Mouse (Mus musculus): ENCODE results near the gene Proz. TPM values are rescaled to one million over a fixed set of nuclear protein-coding genes. Genes with fewer than 3 reads are reported as not detected.

Gene Proz
- total and polyA plus RNA-seq, 3 experiments: 0.12 to 0.54 TPM; not detected in 1

GRCm38 (mm10) chr8:13036346-13036812, 24.3 kb upstream of the Proz start:
- no peaks in the 10 kb centered on the region for H3K4me1 ChIP-seq (ENCODE audit: control insufficient read depth in 1 of 2, insufficient read depth in 2 of 2, low read length in 2 of 2)
- no peaks in the 10 kb centered on the region for H3K36me3 ChIP-seq (ENCODE audit: control insufficient read depth in 1 of 2, insufficient read depth in 2 of 2, low read length in 2 of 2)
- DNase-seq (ENCODE audit: low read depth, low spot score): no peak
- H3K4me3 ChIP-seq (ENCODE audit: control insufficient read depth in 1 of 2, insufficient read depth in 1 of 2, low read depth in 2 of 2, low read length in 2 of 2): no peak overlapping the region
- no peak overlapping the region for H3K9ac ChIP-seq (ENCODE audit: control insufficient read depth, low read depth, low read length, poor library complexity, severe bottlenecking)
- H3K27me3 ChIP-seq (ENCODE audit: control insufficient read depth in 1 of 2, insufficient read depth in 2 of 2, low read length in 2 of 2): peaks cover 0 to 5% of the 10 kb centered on the region in 2 experiments
- no peaks in the 10 kb centered on the region for H3K9me3 ChIP-seq (replicated peaks; ENCODE audit: insufficient read depth, low read length)
- H3K79me2 ChIP-seq (ENCODE audit: control insufficient read depth, insufficient read depth, low read length, poor library complexity): no peaks in the 10 kb centered on the region
- H3K27ac ChIP-seq (ENCODE audit: control insufficient read depth, low read depth, low read length): no peak overlapping the region
- TF ChIP-seq POLR2AphosphoS2 (IDR thresholded peaks at IDR 0.05; ENCODE audit: low read length) (no peak), E2F4 (IDR thresholded peaks at IDR 0.05; ENCODE audit: borderline replicate concordance, low read depth, low read length) (no peak), ZKSCAN1 (IDR thresholded peaks at IDR 0.05; ENCODE audit: low read depth, low read length) (no peak), CHD1 (IDR thresholded peaks at IDR 0.05; ENCODE audit: low read depth, low read length) (no peak), MAFK (IDR thresholded peaks at IDR 0.05; ENCODE audit: borderline replicate concordance, low read depth, low read length) (no peak)

- H3K4me1 ChIP-seq (ENCODE audit: control insufficient read depth in 1 of 2, insufficient read depth in 2 of 2, low read length in 2 of 2): no peaks in the 10 kb centered on the region
These were observed 23.7 kb upstream of the Proz start, which contains the start of gene F10 for GRCm38 (mm10) chr8:13037015-13037414. F10 (plus strand) TSS chr8:13037308.

GRCm38 (mm10) chr8:13037569-13037968, 23.1 kb upstream of the Proz start:
- H3K9me3 ChIP-seq (replicated peaks; ENCODE audit: insufficient read depth, low read length): no peaks in the 10 kb centered on the region
- no peaks in the 10 kb centered on the region for H3K79me2 ChIP-seq (ENCODE audit: control insufficient read depth, insufficient read depth, low read length, poor library complexity)
- DNase-seq (ENCODE audit: low read depth, low spot score): no peak
- no peaks in the 10 kb centered on the region for H3K4me1 ChIP-seq (ENCODE audit: control insufficient read depth in 1 of 2, insufficient read depth in 2 of 2, low read length in 2 of 2)
- TF ChIP-seq ZKSCAN1 (IDR thresholded peaks at IDR 0.05; ENCODE audit: low read depth, low read length) (no peak), HCFC1 (IDR thresholded peaks at IDR 0.05; ENCODE audit: low read depth, low read length) (no peak), ETS1 (IDR thresholded peaks at IDR 0.05; ENCODE audit: low read depth, low read length) (no peak)
- no peak overlapping the region for H3K9ac ChIP-seq (ENCODE audit: control insufficient read depth, low read depth, low read length, poor library complexity, severe bottlenecking)
- no peaks in the 10 kb centered on the region for H3K36me3 ChIP-seq (ENCODE audit: control insufficient read depth in 1 of 2, insufficient read depth in 2 of 2, low read length in 2 of 2)
- H3K27me3 ChIP-seq (ENCODE audit: control insufficient read depth in 1 of 2, insufficient read depth in 2 of 2, low read length in 2 of 2): peaks cover 0 to 1% of the 10 kb centered on the region in 2 experiments; a peak in 3 of 4 replicates
- H3K27ac ChIP-seq (ENCODE audit: control insufficient read depth, low read depth, low read length): no peak overlapping the region
- H3K4me3 ChIP-seq (ENCODE audit: control insufficient read depth in 1 of 2, insufficient read depth in 1 of 2, low read depth in 2 of 2, low read length in 2 of 2): no peak overlapping the region

More at GRCm38 (mm10) chr8:13037015-13037414, 23.7 kb upstream of the Proz start, which contains the start of gene F10:
- Histone ChIP-seq H3K9me3 (replicated peaks; ENCODE audit: insufficient read depth, low read length) (no peaks in the 10 kb centered on the region), H3K79me2 (ENCODE audit: control insufficient read depth, insufficient read depth, low read length, poor library complexity) (no peaks in the 10 kb centered on the region), H3K27ac (ENCODE audit: control insufficient read depth, low read depth, low read length) (no peak within 1 kb of the TSS), H3K36me3 (ENCODE audit: control insufficient read depth in 1 of 2, insufficient read depth in 2 of 2, low read length in 2 of 2) (no peaks in the 10 kb centered on the region), H3K9ac (ENCODE audit: control insufficient read depth, low read depth, low read length, poor library complexity, severe bottlenecking) (no peak within 1 kb of the TSS), H3K4me3 (ENCODE audit: control insufficient read depth in 1 of 2, insufficient read depth in 1 of 2, low read depth in 2 of 2, low read length in 2 of 2) (no peak within 1 kb of the TSS), H3K27me3 (ENCODE audit: control insufficient read depth in 1 of 2, insufficient read depth in 2 of 2, low read length in 2 of 2) (peaks cover 0 to 2% of the 10 kb centered on the region in 2 experiments; a peak in 3 of 4 replicates)
- DNase-seq (ENCODE audit: low read depth, low spot score): no peak
- TF ChIP-seq SMC3 (IDR thresholded peaks at IDR 0.05; ENCODE audit: low read depth, low read length): no peak
- no peak for TF ChIP-seq MAFK (IDR thresholded peaks at IDR 0.05; ENCODE audit: borderline replicate concordance, low read depth, low read length)

- H3K4me1 ChIP-seq (ENCODE audit: control insufficient read depth in 1 of 2, insufficient read depth in 2 of 2, low read length in 2 of 2): no peaks in the 10 kb centered on the region
- H3K27me3 ChIP-seq (ENCODE audit: control insufficient read depth in 1 of 2, insufficient read depth in 2 of 2, low read length in 2 of 2): no peaks in the 10 kb centered on the region; a peak in 1 of 4 replicates
- no peak overlapping the region for H3K9ac ChIP-seq (ENCODE audit: control insufficient read depth, low read depth, low read length, poor library complexity, severe bottlenecking)
- H3K79me2 ChIP-seq (ENCODE audit: control insufficient read depth, insufficient read depth, low read length, poor library complexity): no peaks in the 10 kb centered on the region
- H3K4me3 ChIP-seq (ENCODE audit: control insufficient read depth in 1 of 2, insufficient read depth in 1 of 2, low read depth in 2 of 2, low read length in 2 of 2): no peak overlapping the region
- no peaks in the 10 kb centered on the region for H3K9me3 ChIP-seq (replicated peaks; ENCODE audit: insufficient read depth, low read length)
- no peak overlapping the region for H3K27ac ChIP-seq (ENCODE audit: control insufficient read depth, low read depth, low read length)
- H3K36me3 ChIP-seq (ENCODE audit: control insufficient read depth in 1 of 2, insufficient read depth in 2 of 2, low read length in 2 of 2): no peaks in the 10 kb centered on the region
- no peak for DNase-seq (ENCODE audit: low read depth, low spot score)
- TF ChIP-seq MYB (IDR thresholded peaks at IDR 0.05; ENCODE audit: low read depth, low read length): no peak
- TF ChIP-seq RAD21 (IDR thresholded peaks at IDR 0.05; ENCODE audit: low read depth, low read length): no peak
- TF ChIP-seq NELFE (IDR thresholded peaks at IDR 0.05; ENCODE audit: low read depth, low read length): no peak
- TF ChIP-seq BHLHE40 (IDR thresholded peaks at IDR 0.05; ENCODE audit: borderline replicate concordance, low read depth, low read length): no peak
- TF ChIP-seq POLR2AphosphoS5 (IDR thresholded peaks at IDR 0.05; ENCODE audit: borderline replicate concordance, low read depth, low read length): no peak
- TF ChIP-seq JUND (IDR thresholded peaks at IDR 0.05; ENCODE audit: low read depth, low read length): no peak
- no peak for TF ChIP-seq CHD1 (IDR thresholded peaks at IDR 0.05; ENCODE audit: low read depth, low read length)
- no peak for TF ChIP-seq MEF2A (IDR thresholded peaks at IDR 0.05; ENCODE audit: extremely low read depth, insufficient replicate concordance, low read depth, low read length, poor library complexity, severe bottlenecking)
- no peak for TF ChIP-seq TBP (IDR thresholded peaks at IDR 0.05; ENCODE audit: low read depth, low read length)
- TF ChIP-seq USF2 (IDR thresholded peaks at IDR 0.05; ENCODE audit: borderline replicate concordance in 1 of 2, insufficient read depth in 1 of 2, low read depth in 1 of 2, low read length in 2 of 2): no peak
- no peak for TF ChIP-seq SIN3A (IDR thresholded peaks at IDR 0.05; ENCODE audit: low read length)
- TF ChIP-seq POLR2AphosphoS2 (IDR thresholded peaks at IDR 0.05; ENCODE audit: low read length): no peak
- no peak for TF ChIP-seq MAX (IDR thresholded peaks at IDR 0.05; ENCODE audit: low read length)
These were observed 21.7 kb upstream of the Proz start for GRCm38 (mm10) chr8:13039054-13039453.

All from MEL (cell line).